8 mouse cellular contexts compared by ENCODE assay signal in the genomic region with DNA sequence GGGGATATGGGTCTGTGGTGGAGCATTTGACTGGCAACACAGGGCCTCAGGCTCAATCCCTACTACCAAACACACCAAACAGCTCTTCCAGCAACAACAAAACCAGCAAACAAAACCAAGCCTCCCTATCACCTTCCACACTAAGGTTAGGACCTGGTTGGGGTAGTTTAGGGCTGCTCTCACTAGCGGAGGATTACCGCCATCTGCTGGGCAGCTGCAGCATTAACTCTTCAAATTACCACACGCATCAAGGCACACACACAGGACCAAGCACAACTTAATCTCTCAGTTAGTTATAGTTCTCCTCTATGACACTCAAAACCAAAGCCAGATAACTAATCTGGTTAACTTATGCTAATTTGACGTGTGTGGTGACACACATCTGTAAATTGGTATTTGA. TPM values are rescaled to one million over a fixed set of nuclear protein-coding genes. Genes with fewer than 3 reads are reported as not detected.
DNase-seq lines count a peak whose midpoint lies in the region; ATAC-seq and TF ChIP-seq lines count a peak whose summit lies in the region.

No protein-coding gene starts in this region.

- TF ChIP-seq EP300 in MEL (IDR thresholded peaks at IDR 0.05; ENCODE audit: low read depth in 1 of 2, low read length in 2 of 2), result no peak
- TF ChIP-seq EP300 in lung, postnatal 0 days (IDR thresholded peaks at IDR 0.05), result no peak

- no peaks in the 10 kb centered on the region for H3K36me3 ChIP-seq in intestine, embryonic 14.5 days (ENCODE audit: control insufficient read depth, insufficient read depth, low read length)
- H3K36me3 ChIP-seq in intestine, embryonic 15.5 days, result no peaks in the 10 kb centered on the region
- H3K36me3 ChIP-seq in MEL (ENCODE audit: control insufficient read depth in 1 of 2, insufficient read depth in 2 of 2, low read length in 2 of 2), result no peaks in the 10 kb centered on the region
- no peaks in the 10 kb centered on the region for H3K36me3 ChIP-seq in forebrain, embryonic 13.5 days (ENCODE audit: poor library complexity, severe bottlenecking)
- H3K36me3 ChIP-seq in lung, postnatal 0 days (ENCODE audit: insufficient read depth, low read length), result no peaks in the 10 kb centered on the region

- no peak for ATAC-seq in intestine, embryonic 14.5 days (replicated peaks; ENCODE audit: low FRiP score, low TSS enrichment, low read depth)
- ATAC-seq in intestine, embryonic 15.5 days, result no peak; the same call in 1 of the 2 replicates
- peak; percentile 58; the same call in 1 of the 2 replicates for ATAC-seq in forebrain, embryonic 13.5 days
- ATAC-seq in lung, postnatal 0 days, result 0 out of 2 replicates have a peak, but pooled peaks have one; percentile 30

- 7% methylated on average over 4 of the region's 4 CpGs for WGBS in intestine, embryonic 14.5 days
- 14% methylated on average over 4 of the region's 4 CpGs for WGBS in intestine, embryonic 15.5 days
- WGBS in forebrain, embryonic 13.5 days, result 0% methylated on average over 4 of the region's 4 CpGs
- 5% methylated on average over 4 of the region's 4 CpGs for WGBS in lung, postnatal 0 days

- no peaks in the 10 kb centered on the region for H3K79me2 ChIP-seq in MEL (ENCODE audit: control insufficient read depth, insufficient read depth, low read length, poor library complexity)

- no peak overlapping the region for H3K27ac ChIP-seq in intestine, embryonic 14.5 days (ENCODE audit: low read depth)
- no peak overlapping the region for H3K27ac ChIP-seq in intestine, embryonic 15.5 days
- no peak overlapping the region for H3K27ac ChIP-seq in MEL (ENCODE audit: control insufficient read depth, low read depth, low read length)
- no peak overlapping the region for H3K27ac ChIP-seq in forebrain, embryonic 13.5 days
- no peak overlapping the region for H3K27ac ChIP-seq in lung, postnatal 0 days (ENCODE audit: low read length)

- no peak overlapping the region for H3K4me2 ChIP-seq in intestine, embryonic 14.5 days (ENCODE audit: low read length)
- no peak overlapping the region for H3K4me2 ChIP-seq in intestine, embryonic 15.5 days (replicated peaks)
- H3K4me2 ChIP-seq in forebrain, embryonic 13.5 days, result no peak overlapping the region
- H3K4me2 ChIP-seq in lung, postnatal 0 days (replicated peaks; ENCODE audit: low read depth, low read length), result no peak overlapping the region

- H3K9me3 ChIP-seq in intestine, embryonic 14.5 days (ENCODE audit: control insufficient read depth, low read length), result no peaks in the 10 kb centered on the region
- no peaks in the 10 kb centered on the region for H3K9me3 ChIP-seq in intestine, embryonic 15.5 days
- H3K9me3 ChIP-seq in MEL (replicated peaks; ENCODE audit: insufficient read depth, low read length), result no peaks in the 10 kb centered on the region
- H3K9me3 ChIP-seq in forebrain, embryonic 13.5 days (replicated peaks), result no peaks in the 10 kb centered on the region
- H3K9me3 ChIP-seq in lung, postnatal 0 days (ENCODE audit: low read length), result no peaks in the 10 kb centered on the region

- H3K27me3 ChIP-seq in intestine, embryonic 14.5 days (replicated peaks; ENCODE audit: control insufficient read depth, insufficient read depth, low read length), result no peaks in the 10 kb centered on the region
- no peaks in the 10 kb centered on the region for H3K27me3 ChIP-seq in intestine, embryonic 15.5 days (replicated peaks)
- peaks cover 2% of the 10 kb centered on the region in 2 experiments for H3K27me3 ChIP-seq in MEL (ENCODE audit: control insufficient read depth in 1 of 2, insufficient read depth in 2 of 2, low read length in 2 of 2)
- no peaks in the 10 kb centered on the region for H3K27me3 ChIP-seq in forebrain, embryonic 13.5 days
- H3K27me3 ChIP-seq in lung, postnatal 0 days (replicated peaks; ENCODE audit: insufficient read depth, low read length), result no peaks in the 10 kb centered on the region

- TF ChIP-seq RAD21 in MEL (IDR thresholded peaks at IDR 0.05; ENCODE audit: low read depth, low read length), result peak; percentile 64

- H3K4me3 ChIP-seq in intestine, embryonic 14.5 days (ENCODE audit: low read depth, low read length), result no peak overlapping the region
- no peak overlapping the region for H3K4me3 ChIP-seq in intestine, embryonic 15.5 days (replicated peaks)
- no peak overlapping the region for H3K4me3 ChIP-seq in MEL (ENCODE audit: control insufficient read depth in 1 of 2, insufficient read depth in 1 of 2, low read depth in 2 of 2, low read length in 2 of 2)
- H3K4me3 ChIP-seq in forebrain, embryonic 13.5 days, result no peak overlapping the region
- H3K4me3 ChIP-seq in lung, postnatal 0 days (ENCODE audit: low read depth, low read length), result no peak overlapping the region

- peak; percentile 79 to 88 (median 86) for TF ChIP-seq CTCF in MEL (IDR thresholded peaks at IDR 0.05 in 2 of 3, conservative IDR thresholded peaks at IDR 0.05 in 1 of 3; ENCODE audit: control insufficient read depth in 1 of 3, insufficient read depth in 1 of 3, low read depth in 2 of 3, low read length in 3 of 3, poor library complexity in 1 of 3, severe bottlenecking in 1 of 3)
- peak; percentile 80 for TF ChIP-seq CTCF in lung, postnatal 0 days (IDR thresholded peaks at IDR 0.05)

- DNase-seq in intestine, embryonic 14.5 days (ENCODE audit: low spot score), result peak; percentile 63
- peak; percentile 67 for DNase-seq in MEL (ENCODE audit: low read depth, low spot score)
- DNase-seq in cerebellum, adult 11 months, result peak; percentile 55
- peak; percentile 66 for DNase-seq in kidney, postnatal 10 days
- peak; percentile 49 for DNase-seq in lung, postnatal 0 days (ENCODE audit: low spot score)
- peak; percentile 4 to 7 for DNase-seq in spleen, postnatal 36 days (ENCODE audit: low spot score in 2 of 2)

- no peak overlapping the region for H3K9ac ChIP-seq in intestine, embryonic 14.5 days (ENCODE audit: low read length)
- H3K9ac ChIP-seq in intestine, embryonic 15.5 days, result no peak overlapping the region
- no peak overlapping the region for H3K9ac ChIP-seq in MEL (ENCODE audit: control insufficient read depth, low read depth, low read length, poor library complexity, severe bottlenecking)
- H3K9ac ChIP-seq in forebrain, embryonic 13.5 days, result no peak overlapping the region
- no peak overlapping the region for H3K9ac ChIP-seq in lung, postnatal 0 days (replicated peaks; ENCODE audit: low read depth)

- H3K4me1 ChIP-seq in intestine, embryonic 14.5 days (replicated peaks; ENCODE audit: control insufficient read depth, insufficient read depth, low read length), result 0 out of 2 replicates have a peak, but pooled peaks cover 2% of the 10 kb centered on the region
- H3K4me1 ChIP-seq in intestine, embryonic 15.5 days (replicated peaks), result peaks cover 9% of the 10 kb centered on the region; the same call in 1 of the 2 replicates
- H3K4me1 ChIP-seq in MEL (ENCODE audit: control insufficient read depth in 1 of 2, insufficient read depth in 2 of 2, low read length in 2 of 2), result no peaks in the 10 kb centered on the region
- peaks cover 4% of the 10 kb centered on the region for H3K4me1 ChIP-seq in forebrain, embryonic 13.5 days
- H3K4me1 ChIP-seq in lung, postnatal 0 days (ENCODE audit: insufficient read depth, low read depth, low read length), result no peaks in the 10 kb centered on the region

- no peak for TF ChIP-seq POLR2A in MEL (IDR thresholded peaks at IDR 0.05; ENCODE audit: control insufficient read depth in 1 of 2, insufficient read depth in 1 of 2, low read depth in 1 of 2, low read length in 2 of 2, poor library complexity in 1 of 2)

TF ChIP-seq in MEL, 35 proteins besides CTCF, POLR2A, EP300 and RAD21:
- TF ChIP-seq SMC3 (IDR thresholded peaks at IDR 0.05; ENCODE audit: low read depth, low read length) (peak; percentile 62), MYC (IDR thresholded peaks at IDR 0.05; ENCODE audit: low read depth, low read length) (no peak), RCOR1 (IDR thresholded peaks at IDR 0.05; ENCODE audit: low read depth, low read length) (no peak)

RNA-seq across cellular contexts. Expression of gene Srsf12, which starts 4.1 kb away (rescaled TPM):
- 9.5 and 9.8 TPM in 2 replicates for polyA plus RNA-seq in intestine, embryonic 14.5 days (2014; fragmentation: Nextera tagmentation; extraction: Ambion mirVana)
- 6.2 and 6.7 TPM in 2 replicates for polyA plus RNA-seq in intestine, embryonic 15.5 days (2015; fragmentation: Nextera tagmentation; extraction: Ambion mirVana)
- not detected in 2 replicates for total RNA-seq in MEL (2012; rRNA removed)
- not detected for polyA plus RNA-seq in MEL (2012; ENCODE audit: insufficient read depth in 1 of 2, insufficient read length in 2 of 2, low read depth in 1 of 2, low replicate concordance in 2 of 2, missing spikeins in 1 of 2)
- 13.2 and 18.8 TPM in 2 replicates for polyA plus RNA-seq in forebrain, embryonic 13.5 days (2015; fragmentation: Nextera tagmentation; extraction: Ambion mirVana)
- polyA plus RNA-seq in lung, postnatal 0 days (2015; fragmentation: Nextera tagmentation; extraction: Ambion mirVana), result 0.16 and 0.31 TPM in 2 replicates

RNA-seq across cellular contexts. Expression of gene Pm20d2, which starts 15.1 kb away (rescaled TPM):
- 1.2 TPM in 2 replicates for polyA plus RNA-seq in intestine, embryonic 14.5 days (2014; fragmentation: Nextera tagmentation; extraction: Ambion mirVana)
- 1.3 and 1.4 TPM in 2 replicates for polyA plus RNA-seq in intestine, embryonic 15.5 days (2015; fragmentation: Nextera tagmentation; extraction: Ambion mirVana)
- not detected in 2 replicates for total RNA-seq in MEL (2012; rRNA removed)
- polyA plus RNA-seq in MEL (2012; ENCODE audit: insufficient read depth in 1 of 2, insufficient read length in 2 of 2, low read depth in 1 of 2, low replicate concordance in 2 of 2, missing spikeins in 1 of 2), result not detected
- polyA plus RNA-seq in forebrain, embryonic 13.5 days (2015; fragmentation: Nextera tagmentation; extraction: Ambion mirVana), result 2.1 TPM in 2 replicates
- 0.70 and 0.86 TPM in 2 replicates for polyA plus RNA-seq in lung, postnatal 0 days (2015; fragmentation: Nextera tagmentation; extraction: Ambion mirVana)

Comparison
In these comparisons a context has a peak if more than half of its experiments do, and no peak if none do; other contexts are left out.
1. ATAC-seq: peak in forebrain, embryonic 13.5 days (single experiment) and lung, postnatal 0 days (single experiment); none in intestine, embryonic 14.5 days (single experiment) and intestine, embryonic 15.5 days (single experiment).
2. DNase-seq: peak in every context shown above with its lines; median percentile 67 in MEL; 66 in kidney, postnatal 10 days; 63 in intestine, embryonic 14.5 days; 55 in cerebellum, adult 11 months; 49 in lung, postnatal 0 days; 6 in spleen, postnatal 36 days.